In the genomic region with DNA sequence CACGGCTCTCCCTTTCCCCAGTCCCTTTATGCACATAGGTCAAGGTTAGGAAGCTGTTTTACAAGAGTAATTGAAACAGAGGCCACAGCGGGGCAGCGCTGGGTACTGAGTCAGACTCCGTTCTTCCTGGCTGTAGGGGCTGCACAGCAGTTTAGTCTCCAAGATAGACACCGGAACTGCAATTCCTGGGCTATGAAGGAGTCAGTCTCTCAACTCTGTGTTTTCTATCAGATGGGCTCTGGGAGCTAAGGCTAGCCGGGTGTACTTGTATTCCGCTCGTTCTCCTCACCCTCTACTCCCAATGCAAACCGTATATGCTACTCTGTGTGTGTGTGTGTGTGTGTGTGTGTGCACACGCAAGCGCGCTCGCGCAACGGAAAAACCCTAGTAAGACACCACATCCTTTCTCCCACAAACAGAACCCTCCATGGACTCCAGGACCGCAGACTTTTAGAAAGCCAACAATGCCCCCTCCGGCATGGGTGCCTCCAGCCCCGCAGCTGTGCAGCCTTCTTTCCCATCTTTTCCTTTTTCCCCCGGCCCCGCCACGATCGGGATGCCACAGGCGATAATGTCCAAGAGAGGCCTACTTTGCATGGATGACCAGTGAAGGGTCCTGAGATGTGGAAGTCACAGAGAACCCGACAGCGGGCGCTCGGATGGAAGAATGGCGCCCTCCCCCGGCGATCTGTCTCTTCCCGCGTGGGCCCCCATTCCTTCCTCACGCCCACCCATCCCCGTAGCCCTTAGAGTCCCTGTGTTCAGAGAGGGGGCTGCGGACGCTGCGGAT, we compare ENCODE assay signal across 8 mouse cellular contexts. TPM values are rescaled to one million over a fixed set of nuclear protein-coding genes. Genes with fewer than 3 reads are reported as not detected.
DNase-seq lines count a peak whose midpoint lies in the region; ATAC-seq lines count a peak whose summit lies in the region.

No protein-coding gene starts in this region.

- H3K9me3 ChIP-seq in hindbrain, embryonic 14.5 days (ENCODE audit: control insufficient read depth, low read length): no peaks in the 10 kb centered on the region

- WGBS in hindbrain, embryonic 14.5 days: under 1% methylated on average over 37 of the region's 37 CpGs

- peak; percentile 55 for DNase-seq in ZHBTc4 (ENCODE audit: low read depth, low spot score)
- DNase-seq in cerebellum, adult 9-10 months: peak; percentile 72
- DNase-seq in frontal cortex, postnatal 25 days (ENCODE audit: low spot score in 2 of 2): peak; percentile 57 to 58
- peak; percentile 80 for DNase-seq in hindbrain, embryonic 14.5 days (ENCODE audit: low spot score)
- DNase-seq in left cerebral cortex, postnatal 10 days (ENCODE audit: extremely low spot score in 1 of 2, low spot score in 2 of 2): peak; percentile 48 to 81
- DNase-seq in right cerebral cortex, postnatal 14 days: peak; percentile 71

- intact Hi-C loops in left cerebral cortex, postnatal 10 days (cut with DNase I): loop anchor here (5.0 kb wide), 1 partner anchor 60 kb away; no protein-coding TSS in a partner anchor

- peak overlapping the region; percentile 81 for H3K9ac ChIP-seq in hindbrain, embryonic 14.5 days

- H3K27ac ChIP-seq in hindbrain, embryonic 14.5 days: peak overlapping the region; percentile 93

- ATAC-seq in hindbrain, embryonic 14.5 days (ENCODE audit: low FRiP score): peak; percentile 41
- ATAC-seq in megakaryocyte, adult 5-6 weeks (ENCODE audit: poor library complexity, severe bottlenecking): peak; percentile 34
- ATAC-seq in erythroid progenitor cell, adult 5-6 weeks (replicated peaks; ENCODE audit: low FRiP score, poor library complexity, severe bottlenecking): no peak

- H3K27me3 ChIP-seq in hindbrain, embryonic 14.5 days (ENCODE audit: control insufficient read depth, insufficient read depth, low read length): 0 out of 2 replicates have a peak, but pooled peaks cover 3% of the 10 kb centered on the region

- peaks cover 14% of the 10 kb centered on the region for H3K36me3 ChIP-seq in hindbrain, embryonic 14.5 days (replicated peaks; ENCODE audit: control insufficient read depth, insufficient read depth)

- peaks cover 35% of the 10 kb centered on the region for H3K4me1 ChIP-seq in hindbrain, embryonic 14.5 days (replicated peaks; ENCODE audit: control insufficient read depth, insufficient read depth, low read length)

- H3K4me3 ChIP-seq in hindbrain, embryonic 14.5 days (replicated peaks; ENCODE audit: low read length): peak overlapping the region; percentile 76

- H3K4me2 ChIP-seq in hindbrain, embryonic 14.5 days (replicated peaks): peak overlapping the region; percentile 77

RNA-seq across cellular contexts. Expression of gene Lbh, which starts 0.7 kb away (rescaled TPM):
- 6.4 and 8.1 TPM in 2 replicates for polyA plus RNA-seq in hindbrain, embryonic 14.5 days (2014; fragmentation: Nextera tagmentation; extraction: Ambion mirVana)
- total RNA-seq in left cerebral cortex, postnatal 10 days (2021): 10 to 100 TPM; 43.7 to 46.9 TPM
- total RNA-seq in megakaryocyte, adult 5-6 weeks (2015): 48.2 and 48.7 TPM in 2 replicates
- 50.4 and 53.1 TPM in 2 replicates for total RNA-seq in megakaryocyte, adult 5-6 weeks (2017)
- 8.6 and 14.3 TPM in 2 replicates for total RNA-seq in erythroid progenitor cell, adult 5-6 weeks (2015; ENCODE audit: low replicate concordance)
- total RNA-seq in erythroid progenitor cell, adult 5-6 weeks (2017; ENCODE audit: low replicate concordance): 3.0 and 6.7 TPM in 2 replicates
